Mouse (Mus musculus): ENCODE results near the gene B9d2. TPM values are rescaled to one million over a fixed set of nuclear protein-coding genes. Genes with fewer than 3 reads are reported as not detected.

The B9d2 gene
- polyA plus RNA-seq, 1 experiment from 2014 or later, result 27.2 TPM

DNA sequence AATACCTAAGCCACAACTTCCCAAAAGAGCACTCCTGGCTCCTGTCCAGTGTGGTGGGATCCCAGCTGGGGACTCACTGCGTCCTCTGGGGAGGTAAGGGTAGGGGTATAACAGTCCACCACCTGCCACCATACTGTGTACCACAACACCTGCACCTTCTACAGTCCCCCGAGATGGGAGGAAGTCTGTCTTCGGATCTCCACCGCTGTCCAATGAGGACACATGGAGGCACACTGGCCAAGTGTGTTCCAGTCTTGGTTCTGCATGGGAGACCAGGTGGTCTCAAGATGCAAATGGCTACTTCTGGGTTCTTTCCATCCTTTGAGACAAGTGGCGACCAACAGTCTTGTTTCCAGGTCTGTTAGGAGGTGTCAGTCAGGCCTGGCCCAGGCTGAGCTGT is 30.6 kb downstream of the B9d2 start:
- no peak overlapping the region for H3K9ac ChIP-seq (ENCODE audit: low read length)
- no peaks in the 10 kb centered on the region for H3K9me3 ChIP-seq (ENCODE audit: control insufficient read depth, low read length)
- WGBS, result 58% methylated on average over 5 of the region's 5 CpGs
- H3K27ac ChIP-seq (ENCODE audit: low read depth), result 0 out of 2 replicates have a peak overlapping the region, but pooled peaks have one; percentile 38
- H3K4me2 ChIP-seq (ENCODE audit: low read length), result no peak overlapping the region
- H3K4me1 ChIP-seq (replicated peaks; ENCODE audit: control insufficient read depth, insufficient read depth, low read length), result peaks cover 40% of the 10 kb centered on the region
- DNase-seq (ENCODE audit: low spot score) (no peak), ATAC-seq (replicated peaks; ENCODE audit: low FRiP score, low TSS enrichment, low read depth) (no peak)
- peaks cover 42% of the 10 kb centered on the region for H3K36me3 ChIP-seq (ENCODE audit: control insufficient read depth, insufficient read depth, low read length)
- H3K4me3 ChIP-seq (ENCODE audit: low read depth, low read length), result no peak overlapping the region
- no peaks in the 10 kb centered on the region for H3K27me3 ChIP-seq (replicated peaks; ENCODE audit: control insufficient read depth, insufficient read depth, low read length)

DNA sequence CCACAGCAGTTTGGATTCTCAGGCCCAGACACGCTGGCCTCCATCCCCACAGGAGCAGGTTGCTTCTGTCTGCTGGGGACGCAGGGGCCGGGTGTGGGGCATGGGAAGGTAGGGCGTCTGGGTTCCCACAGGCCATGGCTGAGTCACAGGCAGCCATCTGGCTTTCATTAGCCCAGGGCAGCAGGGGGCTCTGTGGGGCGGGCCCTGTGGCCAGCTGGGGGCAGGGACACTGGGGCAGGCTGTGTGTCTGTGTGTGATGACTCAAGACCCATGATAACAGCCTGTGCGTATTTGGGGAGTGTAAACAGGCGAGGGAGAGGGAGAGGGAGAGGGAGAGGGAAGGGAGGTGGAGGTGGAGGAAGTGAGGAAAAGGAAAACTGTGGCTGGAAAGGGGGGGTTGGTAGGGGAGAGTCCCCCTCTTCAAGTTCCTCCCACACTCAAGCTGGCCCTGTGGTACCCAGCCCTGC is 31.2 kb downstream of the B9d2 start:
- Histone ChIP-seq H3K4me1 (replicated peaks; ENCODE audit: control insufficient read depth, insufficient read depth, low read length) (peaks cover 36% of the 10 kb centered on the region), H3K27ac (ENCODE audit: low read depth) (peak overlapping the region; percentile 38; the same call in 1 of the 2 replicates), H3K9me3 (ENCODE audit: control insufficient read depth, low read length) (no peaks in the 10 kb centered on the region), H3K9ac (ENCODE audit: low read length) (no peak overlapping the region), H3K27me3 (replicated peaks; ENCODE audit: control insufficient read depth, insufficient read depth, low read length) (no peaks in the 10 kb centered on the region), H3K36me3 (ENCODE audit: control insufficient read depth, insufficient read depth, low read length) (peaks cover 46% of the 10 kb centered on the region), H3K4me3 (ENCODE audit: low read depth, low read length) (no peak overlapping the region), H3K4me2 (ENCODE audit: low read length) (no peak overlapping the region)
- DNase-seq (ENCODE audit: low spot score) (no peak), ATAC-seq (replicated peaks; ENCODE audit: low FRiP score, low TSS enrichment, low read depth) (peak; percentile 38; the same call in 1 of the 2 replicates)
- WGBS, result 16% methylated on average over 7 of the region's 7 CpGs

DNA sequence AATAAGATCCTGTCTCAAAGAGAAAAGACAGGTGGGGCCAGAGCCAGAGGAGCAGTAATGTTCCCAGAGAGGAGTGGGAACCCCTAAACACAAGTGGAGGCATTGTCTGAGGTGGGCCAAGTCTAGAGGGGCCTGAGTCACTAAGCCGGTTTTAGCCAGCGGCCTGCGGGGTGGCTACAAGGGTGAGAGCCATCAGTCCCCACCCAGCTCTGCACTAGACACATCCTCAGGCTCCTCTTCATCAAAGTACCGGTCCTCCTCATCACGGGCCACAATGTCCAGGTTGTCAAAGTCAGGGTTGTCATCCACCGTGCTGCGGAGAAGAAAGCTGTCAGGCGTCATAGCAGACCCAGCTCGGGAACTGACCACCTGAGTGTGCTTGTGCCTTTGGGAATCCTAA is 32.2 kb downstream of the B9d2 start:
- DNase-seq (ENCODE audit: low spot score), result no peak
- WGBS, result 85% methylated on average over 9 of the region's 9 CpGs
- peaks cover 46% of the 10 kb centered on the region for H3K36me3 ChIP-seq (ENCODE audit: control insufficient read depth, insufficient read depth, low read length)
- H3K27me3 ChIP-seq (replicated peaks; ENCODE audit: control insufficient read depth, insufficient read depth, low read length), result no peaks in the 10 kb centered on the region
- ATAC-seq (replicated peaks; ENCODE audit: low FRiP score, low TSS enrichment, low read depth), result no peak
- no peaks in the 10 kb centered on the region for H3K9me3 ChIP-seq (ENCODE audit: control insufficient read depth, low read length)
- no peak overlapping the region for H3K9ac ChIP-seq (ENCODE audit: low read length)
- H3K4me1 ChIP-seq (replicated peaks; ENCODE audit: control insufficient read depth, insufficient read depth, low read length), result peaks cover 29% of the 10 kb centered on the region
- no peak overlapping the region for H3K4me2 ChIP-seq (ENCODE audit: low read length)
- H3K27ac ChIP-seq (ENCODE audit: low read depth), result no peak overlapping the region
- no peak overlapping the region for H3K4me3 ChIP-seq (ENCODE audit: low read depth, low read length)

DNA sequence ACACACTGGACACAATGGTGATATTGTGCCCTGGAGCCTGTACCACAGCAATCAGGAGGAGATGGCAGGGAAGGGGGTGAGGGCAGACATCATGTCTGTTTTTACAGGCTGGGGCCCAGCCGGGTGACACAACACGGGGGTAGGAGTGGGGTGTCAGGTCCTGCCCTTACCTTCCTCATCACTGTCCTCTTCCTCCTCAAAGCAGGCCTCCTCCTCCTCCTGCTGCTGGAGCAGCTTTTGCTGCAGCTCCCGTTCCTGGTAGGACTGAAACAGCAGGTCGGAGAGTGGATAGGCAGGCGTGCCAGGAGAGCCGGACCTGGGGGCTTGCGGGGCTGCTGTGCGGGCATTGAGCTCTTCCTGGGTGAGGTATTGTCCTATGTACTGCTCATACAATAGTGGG is 34.0 kb downstream of the B9d2 start:
- no peak for ATAC-seq (replicated peaks; ENCODE audit: low FRiP score, low TSS enrichment, low read depth)
- Histone ChIP-seq H3K9me3 (ENCODE audit: control insufficient read depth, low read length) (no peaks in the 10 kb centered on the region), H3K4me2 (ENCODE audit: low read length) (no peak overlapping the region), H3K27me3 (replicated peaks; ENCODE audit: control insufficient read depth, insufficient read depth, low read length) (no peaks in the 10 kb centered on the region), H3K4me3 (ENCODE audit: low read depth, low read length) (no peak overlapping the region), H3K9ac (ENCODE audit: low read length) (no peak overlapping the region), H3K4me1 (replicated peaks; ENCODE audit: control insufficient read depth, insufficient read depth, low read length) (peaks cover 36% of the 10 kb centered on the region), H3K27ac (ENCODE audit: low read depth) (no peak overlapping the region), H3K36me3 (ENCODE audit: control insufficient read depth, insufficient read depth, low read length) (peaks cover 46% of the 10 kb centered on the region)
- 91% methylated on average over 8 of the region's 8 CpGs for WGBS
- DNase-seq (ENCODE audit: low spot score), result no peak

DNA sequence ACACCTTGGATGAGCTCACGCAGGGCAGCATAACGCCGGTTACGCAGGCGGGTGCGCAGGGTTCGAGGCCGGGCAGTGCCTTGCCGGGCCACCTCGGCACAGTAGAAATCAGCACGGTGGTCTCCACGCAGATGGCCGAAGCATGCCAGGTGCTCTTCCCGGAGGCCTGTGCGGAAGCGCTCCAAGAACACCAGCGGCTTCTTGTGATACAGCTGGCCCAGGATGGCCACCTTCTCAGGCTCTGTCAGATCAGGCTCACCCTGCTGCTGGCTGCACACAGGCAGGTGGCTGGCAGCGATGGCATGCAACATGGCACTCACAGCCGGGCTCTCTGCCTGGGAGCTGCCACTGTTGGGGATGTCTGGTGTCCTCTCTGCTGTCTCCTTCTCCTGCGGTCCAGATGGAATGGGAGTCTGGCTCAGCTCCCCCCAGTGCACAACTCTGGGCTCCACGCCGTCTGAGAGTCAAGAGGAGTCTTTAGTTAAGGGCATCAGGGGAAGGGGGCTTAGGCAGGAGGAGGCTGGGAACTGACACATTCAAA is 35.2 kb downstream of the B9d2 start:
- Histone ChIP-seq H3K27ac (ENCODE audit: low read depth) (no peak overlapping the region), H3K27me3 (replicated peaks; ENCODE audit: control insufficient read depth, insufficient read depth, low read length) (no peaks in the 10 kb centered on the region), H3K9me3 (ENCODE audit: control insufficient read depth, low read length) (no peaks in the 10 kb centered on the region), H3K4me3 (ENCODE audit: low read depth, low read length) (no peak overlapping the region), H3K36me3 (ENCODE audit: control insufficient read depth, insufficient read depth, low read length) (peaks cover 51% of the 10 kb centered on the region), H3K9ac (ENCODE audit: low read length) (no peak overlapping the region), H3K4me1 (replicated peaks; ENCODE audit: control insufficient read depth, insufficient read depth, low read length) (peaks cover 30% of the 10 kb centered on the region), H3K4me2 (ENCODE audit: low read length) (no peak overlapping the region)
- ATAC-seq (replicated peaks; ENCODE audit: low FRiP score, low TSS enrichment, low read depth) (no peak), DNase-seq (ENCODE audit: low spot score) (no peak)
- WGBS, result 95% methylated on average over 22 of the region's 22 CpGs

DNA sequence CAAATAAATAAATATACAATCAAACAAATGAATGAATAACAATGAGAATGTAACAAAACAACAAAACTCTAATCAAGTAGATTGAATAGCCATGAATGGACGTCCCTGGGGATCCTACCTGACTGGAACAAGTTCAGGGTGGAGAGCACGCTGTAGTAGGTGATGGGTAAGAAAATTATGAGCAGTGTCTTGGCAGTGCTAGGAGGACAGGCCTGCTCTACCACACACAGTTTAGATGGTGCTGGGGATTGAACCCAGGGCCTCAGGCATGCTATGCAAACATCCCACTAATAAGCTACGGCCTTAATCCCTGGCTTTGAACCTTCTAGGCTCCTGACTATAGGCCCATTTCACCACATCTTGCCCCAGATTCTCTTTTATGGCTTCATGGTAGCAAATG is 36.9 kb downstream of the B9d2 start:
- Histone ChIP-seq H3K4me1 (replicated peaks; ENCODE audit: control insufficient read depth, insufficient read depth, low read length) (peaks cover 15% of the 10 kb centered on the region), H3K36me3 (ENCODE audit: control insufficient read depth, insufficient read depth, low read length) (peaks cover 60% of the 10 kb centered on the region), H3K4me3 (ENCODE audit: low read depth, low read length) (no peak overlapping the region), H3K27ac (ENCODE audit: low read depth) (no peak overlapping the region), H3K9me3 (ENCODE audit: control insufficient read depth, low read length) (no peaks in the 10 kb centered on the region), H3K27me3 (replicated peaks; ENCODE audit: control insufficient read depth, insufficient read depth, low read length) (no peaks in the 10 kb centered on the region), H3K9ac (ENCODE audit: low read length) (no peak overlapping the region), H3K4me2 (ENCODE audit: low read length) (peak overlapping the region; percentile 84)
- ATAC-seq (replicated peaks; ENCODE audit: low FRiP score, low TSS enrichment, low read depth) (no peak), DNase-seq (ENCODE audit: low spot score) (no peak)
- WGBS, result 81% methylated on average over 3 of the region's 3 CpGs

DNA sequence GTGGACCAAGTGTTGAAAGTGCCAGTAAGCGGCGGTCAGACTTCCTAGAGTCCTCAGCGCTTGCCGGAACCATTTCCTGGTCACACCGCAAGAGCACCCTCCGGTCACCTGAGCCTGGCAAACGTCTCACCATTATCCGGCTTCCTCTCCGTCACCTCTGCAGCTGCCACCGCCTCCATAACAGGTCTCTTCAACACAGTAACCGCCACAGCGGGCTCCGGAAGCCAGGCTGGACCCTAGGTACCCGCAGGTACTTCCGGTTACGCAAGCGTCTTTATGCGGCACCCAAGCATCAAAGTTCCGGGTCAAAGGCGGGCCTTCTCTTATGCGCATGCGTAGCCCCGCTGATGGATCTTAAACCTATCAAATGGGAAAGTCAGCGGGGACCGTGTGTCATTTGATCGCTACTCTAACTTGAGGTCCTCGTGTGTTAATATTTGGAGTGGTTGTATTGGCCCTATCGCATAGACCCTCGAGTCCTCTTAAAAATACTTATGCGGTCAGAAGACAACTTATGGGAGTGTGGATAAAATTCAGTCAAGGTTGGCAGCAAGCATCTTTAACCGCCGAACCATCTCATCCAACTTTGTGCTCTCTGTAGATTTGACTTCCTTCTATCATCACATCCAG is 38.3 kb downstream of the B9d2 start, which contains the start of gene Ccdc97:
Ccdc97 (minus strand) TSS at position 301 of the 630 bp plus-strand sequence.
- H3K27ac ChIP-seq (ENCODE audit: low read depth), result peak within 1 kb of the TSS; percentile 69
- ATAC-seq (replicated peaks; ENCODE audit: low FRiP score, low TSS enrichment, low read depth) (peak; percentile 79), DNase-seq (ENCODE audit: low spot score) (peak; percentile 96)
- H3K27me3 ChIP-seq (replicated peaks; ENCODE audit: control insufficient read depth, insufficient read depth, low read length), result no peaks in the 10 kb centered on the region
- H3K36me3 ChIP-seq (ENCODE audit: control insufficient read depth, insufficient read depth, low read length), result peaks cover 60% of the 10 kb centered on the region
- H3K9me3 ChIP-seq (ENCODE audit: control insufficient read depth, low read length), result no peaks in the 10 kb centered on the region
- peaks cover 15% of the 10 kb centered on the region for H3K4me1 ChIP-seq (replicated peaks; ENCODE audit: control insufficient read depth, insufficient read depth, low read length)
- peak within 1 kb of the TSS; percentile 84 for H3K4me2 ChIP-seq (ENCODE audit: low read length)
- WGBS, result 5% methylated on average over 32 of the region's 32 CpGs
- peak within 1 kb of the TSS; percentile 63 for H3K4me3 ChIP-seq (ENCODE audit: low read depth, low read length)
- H3K9ac ChIP-seq (ENCODE audit: low read length), result peak within 1 kb of the TSS; percentile 69

DNA sequence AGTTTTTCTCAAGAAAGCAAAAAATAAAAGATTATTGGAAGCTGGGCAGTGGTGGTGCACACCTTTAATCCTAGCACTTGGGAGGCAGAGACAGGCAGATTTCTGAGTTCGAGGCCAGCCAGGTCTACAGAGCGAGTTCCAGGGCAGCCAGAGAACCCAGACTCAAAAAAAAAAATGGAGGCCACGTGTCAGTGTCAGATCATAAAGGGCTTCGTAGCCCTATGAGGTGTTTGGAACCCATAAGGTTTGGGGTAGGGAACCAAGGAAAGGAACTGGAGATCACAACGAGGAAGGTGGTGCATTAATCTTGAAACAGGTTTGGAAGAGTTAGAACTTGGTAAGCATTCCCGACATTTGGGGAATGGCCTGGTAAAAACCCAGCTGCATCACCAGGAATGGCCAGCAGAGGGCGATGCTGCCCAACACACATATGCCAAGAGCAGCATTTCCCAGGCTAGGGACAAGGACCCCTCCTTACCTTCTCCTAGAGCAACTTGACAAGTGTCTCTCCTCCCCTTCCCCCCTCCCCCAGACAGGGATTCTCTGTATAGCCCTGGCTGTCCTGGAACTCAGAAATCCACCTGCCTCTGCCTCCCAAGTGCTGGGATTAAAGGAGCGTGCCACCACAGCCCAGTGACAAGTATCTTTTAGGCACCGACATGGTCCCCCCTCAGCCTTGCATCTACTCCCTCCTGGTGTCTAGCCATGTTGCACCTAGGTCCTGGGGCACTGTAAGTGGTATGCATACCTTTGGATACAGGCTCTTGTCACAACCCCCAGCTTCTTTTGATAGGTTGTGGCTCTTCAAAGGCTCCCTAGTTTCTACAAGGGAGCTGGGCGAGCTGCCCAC is 39.4 kb downstream of the B9d2 start:
- peak; percentile 47 for ATAC-seq (replicated peaks; ENCODE audit: low FRiP score, low TSS enrichment, low read depth)
- H3K36me3 ChIP-seq (ENCODE audit: control insufficient read depth, insufficient read depth, low read length), result peaks cover 60% of the 10 kb centered on the region
- H3K4me2 ChIP-seq (ENCODE audit: low read length), result no peak overlapping the region

More for the DNA sequence above, 39.4 kb downstream of the B9d2 start:
- Histone ChIP-seq H3K9me3 (ENCODE audit: control insufficient read depth, low read length) (no peaks in the 10 kb centered on the region), H3K27ac (ENCODE audit: low read depth) (no peak overlapping the region), H3K4me3 (ENCODE audit: low read depth, low read length) (no peak overlapping the region), H3K9ac (ENCODE audit: low read length) (no peak overlapping the region), H3K4me1 (replicated peaks; ENCODE audit: control insufficient read depth, insufficient read depth, low read length) (peaks cover 15% of the 10 kb centered on the region), H3K27me3 (replicated peaks; ENCODE audit: control insufficient read depth, insufficient read depth, low read length) (no peaks in the 10 kb centered on the region)
- peak; percentile 94 for DNase-seq (ENCODE audit: low spot score)
- 61% methylated on average over 10 of the region's 10 CpGs for WGBS
